Mouse (Mus musculus) forebrain, embryonic 11.5 days (tissue): ENCODE results near the gene Sgpl1. TPM values are rescaled to one million over a fixed set of nuclear protein-coding genes. Genes with fewer than 3 reads are reported as not detected.

ENCODE experiments used
- ATAC-seq: fragments of 200-750 bp; cut with Nextera tagmentation; replicated peaks from 2 replicates; pipeline ENCODE4 v1.8.0; 2017; ENCODE audit warnings: moderate TSS enrichment; ENCODE audit not compliant: low FRiP score
- DNase-seq: peaks from one replicate; pipeline ENCODE4 v3.0.0-alpha.2; 2017; ENCODE audit warnings: low spot score
- H3K27ac ChIP-seq: fragments of 300-500 bp; sonication (generic); 2 replicates; pipeline ENCODE4 v1.5.1; 2014; ENCODE audit warnings: low read depth, low read length
- H3K27me3 ChIP-seq: fragments of 300-500 bp; sonication (generic); 2 replicates; pipeline ENCODE4 v1.6.1; 2014; ENCODE audit warnings: mild to moderate bottlenecking, low read length, mixed read lengths; ENCODE audit not compliant: control insufficient read depth, insufficient read depth
- H3K36me3 ChIP-seq: fragments of 300-500 bp; sonication (generic); 2 replicates; pipeline ENCODE4 v1.6.1; 2014; ENCODE audit warnings: mild to moderate bottlenecking, low read length, moderate library complexity, mixed read lengths; ENCODE audit not compliant: control insufficient read depth, insufficient read depth
- H3K4me1 ChIP-seq: fragments of 300-500 bp; sonication (generic); replicated peaks from 2 replicates; pipeline ENCODE4 v1.6.1; 2014; ENCODE audit warnings: low read length, mixed read lengths; ENCODE audit not compliant: control insufficient read depth, insufficient read depth
- H3K4me2 ChIP-seq: fragments of 300-500 bp; sonication (generic); 2 replicates; pipeline ENCODE4 v1.6.1; 2014; ENCODE audit warnings: low read depth, mild to moderate bottlenecking, low read length, moderate library complexity, mixed read lengths; ENCODE audit not compliant: severe bottlenecking
- H3K4me3 ChIP-seq: fragments of 300-500 bp; sonication (generic); 2 replicates; pipeline ENCODE4 v1.5.1; 2014; ENCODE audit warnings: low read depth, low read length
- H3K9ac ChIP-seq: fragments of 300-500 bp; sonication (generic); 2 replicates; pipeline ENCODE4 v1.6.1; 2014; ENCODE audit warnings: low read length
- H3K9me3 ChIP-seq: fragments of 300-500 bp; sonication (generic); 2 replicates; pipeline ENCODE4 v1.6.1; 2016; ENCODE audit warnings: low read length, mixed read lengths; ENCODE audit not compliant: control insufficient read depth
- WGBS: fragments of 180-500 bp; shearing (Covaris S2); extraction: QIAGEN DNeasy Blood & Tissue Kit; methylation state at CpG from one replicate; pipeline ENCODE4 v1.1.7; 2014; 5-methylcytosine and 5-hydroxymethylcytosine counted together
- polyA plus RNA-seq: library from polyadenylated mRNA; unstranded; fragments of >200 nt; fragmentation: Nextera tagmentation; extraction: Ambion mirVana; gene quantifications from 2 replicates; pipeline ENCODE4 v1.2.1, GENCODE M21; 2014

Sgpl1 gene
- polyA plus RNA-seq, 1 experiment from 2014 or later, result 78.0 TPM

DNA sequence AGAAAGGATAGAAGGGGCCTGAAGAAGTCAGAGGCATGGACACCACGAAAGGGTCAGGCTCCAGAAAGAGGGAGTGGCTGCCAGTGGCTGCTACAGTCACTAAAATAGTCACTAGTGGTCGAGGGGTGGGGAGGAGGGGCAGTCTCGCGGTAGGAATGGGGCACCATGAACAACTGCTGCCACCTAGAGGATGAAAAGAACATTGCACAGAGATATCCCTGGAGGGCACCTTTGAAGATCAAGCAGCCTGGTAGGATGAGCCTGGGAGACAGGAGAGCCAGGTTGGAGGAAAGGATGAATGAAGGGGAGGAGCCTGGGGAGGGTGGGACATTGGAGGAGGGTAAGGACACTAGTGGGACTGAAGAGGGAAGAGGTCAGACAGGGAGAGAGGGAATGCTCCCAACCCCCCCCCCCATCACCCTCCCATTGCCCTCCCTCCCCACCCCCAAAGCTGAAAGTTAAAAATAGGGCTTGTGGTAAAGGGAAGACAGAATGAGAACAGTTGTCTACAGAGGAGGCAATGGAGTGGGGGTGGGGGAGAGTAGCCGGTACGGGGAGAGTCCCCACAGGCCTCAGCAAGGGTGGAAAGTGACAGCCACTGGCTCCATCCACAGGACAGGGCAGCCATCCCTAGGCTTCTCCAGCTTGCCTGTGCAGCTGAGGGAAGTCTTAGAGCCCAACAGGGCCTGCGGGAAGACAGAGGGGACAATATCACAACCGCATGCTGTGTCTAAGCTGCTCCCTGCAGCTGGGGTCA is 78.9 kb downstream of the Sgpl1 start:
- H3K9ac ChIP-seq, result no peak overlapping the region
- no peaks in the 10 kb centered on the region for H3K9me3 ChIP-seq
- DNase-seq (peak; percentile 80), ATAC-seq (no peak)
- H3K4me2 ChIP-seq, result 0 out of 2 replicates have a peak overlapping the region, but pooled peaks have one; percentile 9
- H3K27me3 ChIP-seq, result no peaks in the 10 kb centered on the region
- H3K4me3 ChIP-seq, result no peak overlapping the region
- peaks cover 10% of the 10 kb centered on the region for H3K4me1 ChIP-seq
- H3K27ac ChIP-seq, result no peak overlapping the region
- H3K36me3 ChIP-seq, result no peaks in the 10 kb centered on the region
- 2% methylated on average over 8 of the region's 8 CpGs for WGBS

DNA sequence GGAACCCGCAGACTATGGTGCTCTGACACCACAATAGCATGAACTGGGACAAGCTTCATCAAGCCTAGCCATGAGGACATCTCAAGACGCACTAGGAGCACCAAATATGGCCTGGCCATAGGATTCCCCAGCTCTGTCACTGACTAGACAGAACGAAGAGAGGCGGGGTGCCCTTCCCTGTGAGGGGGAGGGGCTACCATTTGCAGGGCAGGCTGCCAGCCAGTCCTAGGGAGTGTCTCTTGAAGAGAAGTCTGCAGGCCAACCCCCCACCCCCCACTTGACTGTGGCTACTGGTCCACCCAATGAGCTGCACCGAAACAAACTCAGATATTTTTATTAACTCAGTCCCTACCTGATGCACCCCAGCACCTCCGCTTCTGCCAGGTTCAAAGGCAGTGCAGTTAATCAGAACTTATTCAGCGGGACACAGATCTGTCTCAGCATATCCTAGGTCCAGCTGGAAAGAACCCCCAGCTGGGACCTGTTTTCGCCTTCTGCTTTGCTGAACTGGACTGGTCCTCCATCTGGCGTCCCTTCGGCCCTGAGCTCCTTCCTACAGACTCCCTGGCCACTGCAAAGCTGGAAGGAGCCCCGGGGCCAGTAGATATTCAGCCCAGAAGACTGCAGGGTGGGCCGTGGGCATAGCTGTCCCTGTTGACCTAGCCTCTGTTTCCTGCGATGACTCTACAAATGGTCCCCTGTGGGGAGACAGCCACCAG is 82.1 kb downstream of the Sgpl1 start:
- Histone ChIP-seq H3K27ac (no peak overlapping the region), H3K27me3 (no peaks in the 10 kb centered on the region), H3K4me3 (no peak overlapping the region), H3K9me3 (no peaks in the 10 kb centered on the region), H3K4me1 (peaks cover 10% of the 10 kb centered on the region), H3K36me3 (no peaks in the 10 kb centered on the region), H3K4me2 (no peak overlapping the region), H3K9ac (no peak overlapping the region; the same call in 1 of the 2 replicates)
- 59% methylated on average over 13 of the region's 13 CpGs for WGBS
- ATAC-seq (0 out of 2 replicates have a peak, but pooled peaks have one; percentile 43), DNase-seq (no peak)

DNA sequence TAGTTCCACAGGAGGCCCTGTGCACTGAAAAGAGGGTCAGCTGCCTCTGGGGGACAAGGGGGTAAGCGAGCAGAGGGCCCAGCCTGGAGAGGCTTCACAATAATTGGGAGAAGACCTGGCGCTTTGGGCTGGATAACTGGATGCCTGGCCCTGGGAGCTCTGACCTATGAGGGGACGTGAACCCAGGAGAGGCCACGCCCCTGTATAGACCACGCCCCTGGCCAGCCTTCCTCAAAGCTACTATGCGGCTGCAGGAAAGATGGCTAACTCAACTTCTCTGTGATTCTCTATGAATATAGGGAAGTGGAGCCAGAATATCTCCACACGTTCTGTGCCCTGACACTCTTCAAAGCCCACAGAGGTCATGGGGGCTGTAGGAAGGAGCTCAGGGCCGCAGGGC is 82.9 kb downstream of the Sgpl1 start:
- no peaks in the 10 kb centered on the region for H3K9me3 ChIP-seq
- no peaks in the 10 kb centered on the region for H3K36me3 ChIP-seq
- no peaks in the 10 kb centered on the region for H3K27me3 ChIP-seq
- H3K27ac ChIP-seq, result no peak overlapping the region
- 5% methylated on average over 8 of the region's 8 CpGs for WGBS
- ATAC-seq (peak; percentile 66; the same call in 1 of the 2 replicates), DNase-seq (peak; percentile 82)
- no peak overlapping the region for H3K4me3 ChIP-seq
- peaks cover 11% of the 10 kb centered on the region for H3K4me1 ChIP-seq
- H3K4me2 ChIP-seq, result 0 out of 2 replicates have a peak overlapping the region, but pooled peaks have one; percentile 24
- peak overlapping the region; percentile 39; the same call in 1 of the 2 replicates for H3K9ac ChIP-seq

DNA sequence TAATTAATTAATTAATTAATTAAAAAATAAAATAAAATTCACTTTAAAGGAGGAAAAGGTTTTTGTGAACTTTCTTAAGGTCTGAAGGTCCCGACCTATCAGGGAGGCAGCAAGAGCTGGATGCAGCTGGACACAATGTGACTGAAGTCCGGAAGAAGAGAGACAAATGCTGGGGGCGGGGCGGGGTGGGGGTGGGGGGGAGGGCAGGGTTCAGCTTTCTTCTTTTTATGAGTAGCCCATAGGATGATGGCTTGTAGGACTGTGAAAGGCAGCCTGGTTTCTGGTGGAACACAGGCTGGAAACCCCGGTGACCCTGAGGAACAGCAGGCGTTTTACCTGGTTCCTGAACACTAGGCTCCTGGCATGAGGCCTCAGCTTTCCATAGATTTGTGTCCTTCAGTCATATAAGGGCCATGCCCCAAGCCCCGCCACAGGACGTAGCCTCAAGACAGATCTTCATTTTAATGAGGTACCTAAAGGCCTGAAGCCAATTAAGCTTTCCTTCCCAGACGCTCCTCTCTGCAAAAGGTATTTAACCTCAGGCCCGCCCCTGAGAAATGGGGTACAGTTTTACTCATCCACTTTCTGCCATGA is 84.1 kb downstream of the Sgpl1 start:
- ATAC-seq, result no peak
- Histone ChIP-seq H3K4me2 (no peak overlapping the region), H3K27me3 (no peaks in the 10 kb centered on the region), H3K4me3 (no peak overlapping the region), H3K4me1 (peaks cover 9% of the 10 kb centered on the region; the same call in 1 of the 2 replicates), H3K9me3 (no peaks in the 10 kb centered on the region), H3K9ac (no peak overlapping the region), H3K36me3 (no peaks in the 10 kb centered on the region), H3K27ac (no peak overlapping the region)
- 65% methylated on average over 10 of the region's 10 CpGs for WGBS
- no peak for DNase-seq

DNA sequence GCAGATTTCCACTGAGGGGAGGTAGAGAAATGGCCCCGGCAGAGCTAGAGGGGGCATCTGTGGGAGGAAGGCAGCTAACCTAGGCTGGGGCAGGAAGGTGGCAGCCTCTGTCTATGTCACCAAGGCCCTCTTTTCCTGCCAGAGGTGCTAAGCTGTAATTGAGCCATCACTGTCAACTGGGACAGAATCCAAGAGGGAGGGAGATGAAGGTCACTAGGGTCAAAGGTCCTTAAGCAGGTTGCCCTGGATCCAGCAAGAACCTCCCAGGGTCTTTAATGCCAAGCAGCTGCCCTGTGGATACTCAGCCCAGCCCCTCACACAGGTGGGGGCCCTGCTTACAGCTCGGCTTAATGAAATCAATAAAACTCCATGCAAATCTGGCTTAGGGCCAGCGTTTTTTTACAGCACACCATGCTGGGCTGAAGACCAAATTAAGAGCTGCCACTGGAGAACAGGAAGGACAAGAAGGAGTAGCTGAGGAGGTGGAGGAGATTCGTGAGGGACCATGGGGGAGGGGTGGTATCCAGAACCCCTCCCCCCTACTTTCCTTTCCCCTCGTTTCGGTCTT is 87.9 kb downstream of the Sgpl1 start:
- H3K9ac ChIP-seq, result no peak overlapping the region
- H3K27me3 ChIP-seq, result no peaks in the 10 kb centered on the region
- H3K36me3 ChIP-seq, result no peaks in the 10 kb centered on the region
- WGBS, result 41% methylated on average over 6 of the region's 6 CpGs
- H3K4me1 ChIP-seq, result peaks cover 2% of the 10 kb centered on the region; the same call in 1 of the 2 replicates
- no peak overlapping the region for H3K27ac ChIP-seq
- no peaks in the 10 kb centered on the region; the same call in 1 of the 2 replicates for H3K9me3 ChIP-seq
- no peak overlapping the region for H3K4me2 ChIP-seq
- DNase-seq, result no peak
- H3K4me3 ChIP-seq, result no peak overlapping the region
- ATAC-seq, result no peak

DNA sequence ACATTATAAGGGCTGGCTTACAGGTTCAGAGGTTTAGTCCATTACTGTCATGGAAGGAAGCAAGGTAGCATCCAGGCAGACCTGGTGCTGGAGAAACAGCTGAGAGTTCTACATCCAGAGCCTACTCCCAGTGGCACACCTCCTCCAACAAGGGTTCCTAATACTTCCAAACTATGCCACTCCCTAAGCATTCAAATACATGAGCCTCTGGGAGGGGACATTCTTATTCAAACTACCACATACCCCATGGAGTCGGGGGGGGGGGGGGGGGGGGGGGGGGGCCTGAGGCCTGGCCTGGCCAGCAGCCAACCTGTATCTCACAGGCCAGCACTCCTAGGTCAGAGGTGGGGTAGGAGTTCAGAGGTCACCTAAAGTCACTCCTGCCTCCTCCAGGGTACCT is 88.4 kb downstream of the Sgpl1 start:
- Histone ChIP-seq H3K4me2 (no peak overlapping the region), H3K27me3 (no peaks in the 10 kb centered on the region), H3K4me1 (0 out of 2 replicates have a peak, but pooled peaks cover 2% of the 10 kb centered on the region), H3K9me3 (no peaks in the 10 kb centered on the region; the same call in 1 of the 2 replicates), H3K36me3 (no peaks in the 10 kb centered on the region), H3K4me3 (no peak overlapping the region), H3K27ac (no peak overlapping the region), H3K9ac (no peak overlapping the region)
- DNase-seq, result no peak
- no peak for ATAC-seq
- no CpG with 5 or more reads among the region's 1 CpGs for WGBS

DNA sequence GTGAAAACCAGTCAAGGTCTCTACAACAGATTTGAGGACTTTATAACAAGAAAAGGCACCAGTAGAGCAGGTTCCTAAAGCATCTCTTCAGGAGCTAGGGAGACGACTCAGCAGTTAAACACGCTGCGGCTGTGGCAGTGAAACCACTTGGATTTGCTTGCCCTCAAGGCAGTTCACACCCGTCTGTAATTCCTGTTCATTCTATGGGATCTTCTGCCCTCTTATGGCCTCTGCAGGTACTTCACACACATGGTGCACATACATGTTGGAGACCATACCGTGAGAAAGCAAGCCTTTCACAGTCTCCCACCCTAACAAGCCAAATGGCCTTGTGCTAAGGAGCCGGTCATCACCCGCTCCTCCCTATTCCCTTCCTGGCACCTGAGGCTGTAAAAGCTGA is 90.8 kb downstream of the Sgpl1 start:
- DNase-seq (no peak), ATAC-seq (no peak)
- H3K4me2 ChIP-seq, result no peak overlapping the region
- H3K27ac ChIP-seq, result no peak overlapping the region
- 0 out of 2 replicates have a peak, but pooled peaks cover 2% of the 10 kb centered on the region for H3K4me1 ChIP-seq
- 97% methylated on average over 7 of the region's 7 CpGs for WGBS
- H3K9ac ChIP-seq, result no peak overlapping the region
- no peak overlapping the region for H3K4me3 ChIP-seq
- H3K36me3 ChIP-seq, result no peaks in the 10 kb centered on the region
- H3K27me3 ChIP-seq, result no peaks in the 10 kb centered on the region
- no peaks in the 10 kb centered on the region; the same call in 1 of the 2 replicates for H3K9me3 ChIP-seq

DNA sequence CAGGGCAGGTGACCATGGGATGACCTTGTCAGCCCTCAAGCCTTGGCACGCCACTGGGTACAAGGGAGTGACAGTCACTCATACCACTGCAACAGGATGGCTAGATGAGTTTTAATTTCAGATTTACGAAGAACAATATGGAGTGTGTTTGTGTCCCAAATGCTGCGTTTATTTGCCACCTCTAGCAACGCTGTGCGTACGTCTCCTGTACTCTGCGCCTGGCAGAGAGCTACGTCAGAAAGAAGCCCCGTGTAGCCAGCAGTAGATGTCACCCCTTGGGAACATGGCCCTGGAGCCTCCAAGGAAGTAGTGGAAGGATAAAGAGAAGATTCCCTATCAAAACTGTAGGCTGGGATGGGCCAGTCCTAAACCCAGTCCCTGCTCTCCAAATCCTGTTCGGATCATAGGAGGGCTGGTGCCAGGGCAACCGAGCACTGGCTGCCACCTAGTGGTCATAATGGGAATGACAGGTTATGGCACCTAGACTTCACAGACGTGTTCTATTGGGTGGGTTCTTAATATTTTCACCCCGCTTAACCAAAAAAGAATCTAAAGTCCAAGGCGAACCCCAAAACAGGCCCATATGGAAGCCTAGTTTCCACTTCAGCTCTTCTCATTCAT is 95.4 kb downstream of the Sgpl1 start:
- Histone ChIP-seq H3K27me3 (no peaks in the 10 kb centered on the region), H3K4me1 (no peaks in the 10 kb centered on the region), H3K4me3 (no peak overlapping the region), H3K36me3 (no peaks in the 10 kb centered on the region), H3K9ac (no peak overlapping the region), H3K4me2 (no peak overlapping the region), H3K27ac (no peak overlapping the region), H3K9me3 (no peaks in the 10 kb centered on the region; the same call in 1 of the 2 replicates)
- WGBS, result 58% methylated on average over 14 of the region's 14 CpGs
- DNase-seq, result peak; percentile 85
- ATAC-seq, result 0 out of 2 replicates have a peak, but pooled peaks have one; percentile 42
